Mouse (Mus musculus) kidney, postnatal 0 days (tissue): ENCODE results near the gene Creb5. TPM values are rescaled to one million over a fixed set of nuclear protein-coding genes. Genes with fewer than 3 reads are reported as not detected.
A peak's percentile ranks its signal among the peaks of the same experiment; 100 is the strongest.

Experiments
- ATAC-seq: fragments of 200-750 bp; cut with Nextera tagmentation; replicated peaks from 2 replicates; pipeline ENCODE4 v1.8.0; 2017; ENCODE audit warnings: low read depth, moderate number of reproducible peaks, moderate TSS enrichment, moderate library complexity; ENCODE audit not compliant: low FRiP score
- DNase-seq: peaks from one replicate; pipeline ENCODE4 v3.0.0-alpha.2; 2016; ENCODE audit warnings: low spot score
- H3K27ac ChIP-seq: fragments of 300-500 bp; sonication (generic); 2 replicates; pipeline ENCODE4 v1.5.1; 2014; ENCODE audit warnings: mild to moderate bottlenecking
- H3K27me3 ChIP-seq: fragments of 300-500 bp; sonication (generic); 2 replicates; pipeline ENCODE4 v1.6.1; 2014; ENCODE audit warnings: low read length, mixed read lengths; ENCODE audit not compliant: insufficient read depth
- H3K36me3 ChIP-seq: fragments of 300-500 bp; sonication (generic); 2 replicates; pipeline ENCODE4 v1.6.1; 2014; ENCODE audit warnings: low read length, mixed read lengths; ENCODE audit not compliant: insufficient read depth
- H3K4me1 ChIP-seq: fragments of 300-500 bp; sonication (generic); replicated peaks from 2 replicates; pipeline ENCODE4 v1.6.1; 2014; ENCODE audit warnings: antibody characterized with exemption, low read length, mixed read lengths; ENCODE audit not compliant: insufficient read depth
- H3K4me2 ChIP-seq: fragments of 300-500 bp; sonication (generic); 2 replicates; pipeline ENCODE4 v1.6.1; 2014; ENCODE audit warnings: mild to moderate bottlenecking, low read length, moderate library complexity, mixed read lengths
- H3K4me3 ChIP-seq: fragments of 300-500 bp; sonication (generic); replicated peaks from 2 replicates; pipeline ENCODE4 v1.5.1; 2014; ENCODE audit warnings: low read depth, low read length
- H3K9ac ChIP-seq: fragments of 300-500 bp; sonication (generic); 2 replicates; pipeline ENCODE4 v1.6.1; 2014; ENCODE audit warnings: low read depth, low read length
- H3K9me3 ChIP-seq: fragments of 300-500 bp; sonication (generic); replicated peaks from 2 replicates; pipeline ENCODE4 v1.6.1; 2016; ENCODE audit warnings: low read length, inconsistent platforms, mixed read lengths
- CTCF ChIP-seq: IDR thresholded peaks from 2 replicates; pipeline ENCODE4 v1.5.1; 2016; ENCODE audit warnings: antibody characterized with exemption, low read depth, mild to moderate bottlenecking, moderate library complexity
- WGBS: fragments of 180-500 bp; shearing (Covaris S2); extraction: QIAGEN DNeasy Blood & Tissue Kit; methylation state at CpG from one replicate; pipeline ENCODE4 v1.1.7; 2014; 5-methylcytosine and 5-hydroxymethylcytosine counted together
- polyA plus RNA-seq: library from polyadenylated mRNA; unstranded; fragments of >200 nt; fragmentation: Nextera tagmentation; extraction: Ambion mirVana; gene quantifications from 2 replicates; pipeline ENCODE4 v1.2.1, GENCODE M21; 2015

Creb5 gene
- polyA plus RNA-seq, 1 experiment from 2014 or later, result 1.6 TPM

DNA sequence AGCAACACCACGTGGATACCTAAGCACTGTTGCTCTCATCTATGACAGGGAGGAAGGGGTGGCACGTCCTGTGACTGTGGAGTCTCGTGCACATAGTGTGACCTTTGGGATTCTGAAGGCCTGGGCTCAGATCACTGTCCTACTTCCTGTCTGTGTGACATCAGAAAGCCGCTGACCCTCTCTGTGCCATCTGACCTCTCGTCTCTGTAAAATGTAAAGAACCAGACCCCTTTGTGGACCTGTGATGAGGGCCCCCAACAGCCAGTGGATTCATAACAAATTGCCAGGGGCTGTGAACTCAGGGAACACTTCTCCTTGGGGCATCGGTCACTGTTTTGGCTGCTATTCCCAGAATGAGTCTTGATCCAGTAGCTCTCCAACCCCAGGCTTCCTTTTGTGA lies 289.8 kb downstream of the Creb5 start:
- TF ChIP-seq CTCF, result no peak
- WGBS, result 90% methylated on average over 6 of the region's 6 CpGs
- Histone ChIP-seq H3K27ac (no peak overlapping the region), H3K9me3 (no peaks in the 10 kb centered on the region), H3K9ac (no peak overlapping the region), H3K4me1 (0 out of 2 replicates have a peak, but pooled peaks cover 3% of the 10 kb centered on the region), H3K4me3 (no peak overlapping the region), H3K27me3 (peaks cover 6% of the 10 kb centered on the region; the same call in 1 of the 2 replicates), H3K36me3 (no peaks in the 10 kb centered on the region), H3K4me2 (no peak overlapping the region)
- ATAC-seq, result no peak
- no peak for DNase-seq

DNA sequence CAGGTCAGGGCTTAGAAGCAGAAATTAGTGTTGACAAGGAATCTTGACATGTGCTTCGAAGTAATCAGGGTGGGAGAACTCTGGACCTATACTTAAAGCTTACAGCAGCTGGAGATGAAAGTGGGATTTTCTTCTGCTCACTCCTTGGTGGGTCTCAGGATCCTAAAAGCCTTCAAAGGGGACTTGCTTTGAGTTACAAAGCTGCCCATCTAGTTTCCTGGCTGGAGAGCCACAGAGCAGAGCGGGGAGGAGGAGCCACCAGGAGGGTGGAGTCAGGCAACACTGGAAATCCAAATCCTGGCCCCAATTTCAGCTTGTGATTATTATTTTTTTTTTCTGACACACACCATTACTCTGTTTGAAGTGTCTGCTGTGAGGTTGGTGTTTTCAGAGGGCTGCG lies 290.7 kb downstream of the Creb5 start:
- Histone ChIP-seq H3K27me3 (peaks cover 6% of the 10 kb centered on the region), H3K4me3 (no peak overlapping the region), H3K4me1 (0 out of 2 replicates have a peak, but pooled peaks cover 2% of the 10 kb centered on the region), H3K27ac (no peak overlapping the region), H3K4me2 (no peak overlapping the region), H3K36me3 (no peaks in the 10 kb centered on the region), H3K9me3 (no peaks in the 10 kb centered on the region), H3K9ac (no peak overlapping the region)
- TF ChIP-seq CTCF, result no peak
- WGBS, result 46% methylated on average over 3 of the region's 3 CpGs
- ATAC-seq (no peak), DNase-seq (peak; percentile 41)

DNA sequence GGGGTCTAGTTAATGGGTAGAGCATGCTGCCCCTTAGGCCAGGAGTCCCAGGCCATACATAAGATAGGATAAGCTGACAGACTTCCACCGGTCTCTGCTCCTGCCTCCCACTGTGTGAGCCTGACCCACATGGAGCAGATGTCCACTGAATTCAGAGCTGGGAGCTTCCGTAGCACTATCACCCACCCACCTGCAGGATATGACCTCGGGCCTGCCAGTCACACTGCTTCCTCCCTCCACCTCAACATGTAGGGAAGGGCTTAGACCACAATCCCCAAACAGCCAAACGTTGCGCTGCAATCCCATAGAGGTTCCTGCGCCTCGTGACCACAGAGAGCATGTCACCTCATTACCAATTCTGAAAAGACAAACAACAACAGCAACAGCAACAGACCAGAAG lies 293.3 kb downstream of the Creb5 start:
- Histone ChIP-seq H3K27ac (no peak overlapping the region), H3K4me2 (no peak overlapping the region), H3K36me3 (no peaks in the 10 kb centered on the region), H3K4me3 (no peak overlapping the region), H3K27me3 (no peaks in the 10 kb centered on the region; the same call in 1 of the 2 replicates), H3K9ac (no peak overlapping the region), H3K9me3 (no peaks in the 10 kb centered on the region), H3K4me1 (no peaks in the 10 kb centered on the region)
- TF ChIP-seq CTCF, result no peak
- no peak for DNase-seq
- 89% methylated on average over 7 of the region's 7 CpGs for WGBS
- no peak for ATAC-seq

DNA sequence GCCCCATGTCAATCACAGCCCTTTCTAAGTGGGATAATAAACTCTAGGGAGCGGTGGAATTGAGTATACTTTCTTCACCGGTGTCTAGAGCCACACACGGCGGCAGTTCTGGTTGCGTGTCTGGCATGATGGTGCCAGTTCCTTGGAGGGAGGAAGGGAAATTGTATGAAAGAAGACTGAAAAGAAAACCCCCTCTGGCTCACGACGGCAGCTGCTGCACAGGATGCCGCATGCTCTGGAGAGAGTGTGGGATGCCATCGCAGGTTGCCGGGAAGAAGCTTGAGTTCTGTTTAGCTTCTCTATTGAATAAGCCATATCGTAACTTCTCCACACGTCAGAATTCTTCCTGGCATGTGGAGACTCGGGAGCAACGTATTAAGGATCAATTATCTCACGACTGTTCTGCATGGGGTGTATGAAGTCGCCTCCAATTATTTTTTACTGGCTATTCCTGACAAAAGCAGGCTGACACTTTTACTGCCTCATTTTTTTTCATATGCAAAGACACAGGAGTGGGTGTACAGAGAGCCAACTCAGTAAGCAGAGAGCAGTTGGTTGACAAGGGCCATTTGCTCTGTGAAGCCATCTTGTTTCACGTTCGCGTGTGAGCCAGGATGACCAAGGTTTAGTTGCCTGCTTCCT lies 296.3 kb downstream of the Creb5 start:
- Histone ChIP-seq H3K27me3 (no peaks in the 10 kb centered on the region; the same call in 1 of the 2 replicates), H3K4me2 (no peak overlapping the region), H3K4me3 (no peak overlapping the region), H3K36me3 (no peaks in the 10 kb centered on the region), H3K4me1 (no peaks in the 10 kb centered on the region), H3K9me3 (no peaks in the 10 kb centered on the region), H3K27ac (no peak overlapping the region), H3K9ac (no peak overlapping the region)
- 57% methylated on average over 19 of the region's 19 CpGs for WGBS
- DNase-seq (no peak), ATAC-seq (no peak)
- TF ChIP-seq CTCF, result no peak

DNA sequence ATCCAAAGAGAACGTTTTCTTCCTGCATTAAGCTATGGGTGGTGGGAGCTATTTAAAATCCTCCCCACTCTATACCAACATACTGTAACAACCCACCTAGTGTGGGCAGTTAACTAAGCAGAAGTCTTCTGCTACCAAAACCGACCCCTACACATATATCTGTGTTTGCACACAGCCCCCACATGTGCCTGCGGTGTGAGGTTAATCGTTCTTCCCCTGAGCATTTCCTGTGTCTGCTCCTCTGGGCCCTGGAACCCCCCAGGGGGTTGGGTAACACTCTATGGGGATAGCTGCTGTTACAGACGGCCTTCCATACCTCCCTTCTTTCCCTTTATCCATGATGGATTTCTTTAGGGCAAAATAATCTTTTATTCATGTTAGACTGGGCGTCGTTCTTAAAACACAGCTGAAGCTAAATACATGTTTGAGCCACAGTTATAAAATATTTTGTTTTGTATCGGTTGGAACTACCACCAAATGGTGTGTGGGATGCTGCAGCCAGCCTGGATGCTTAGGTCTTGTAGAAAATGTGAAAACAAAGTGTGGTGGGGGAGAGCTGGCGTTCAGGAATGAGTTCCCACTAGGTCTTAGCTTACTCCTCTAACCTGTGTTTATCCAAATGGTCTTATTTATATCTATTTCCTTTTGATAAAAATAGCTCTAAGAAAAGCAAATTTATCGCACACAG lies 297.8 kb downstream of the Creb5 start:
- Histone ChIP-seq H3K36me3 (no peaks in the 10 kb centered on the region), H3K4me3 (no peak overlapping the region), H3K27me3 (peaks cover 4% of the 10 kb centered on the region; the same call in 1 of the 2 replicates), H3K9ac (no peak overlapping the region), H3K4me2 (no peak overlapping the region), H3K4me1 (0 out of 2 replicates have a peak, but pooled peaks cover 3% of the 10 kb centered on the region), H3K9me3 (no peaks in the 10 kb centered on the region), H3K27ac (no peak overlapping the region)
- DNase-seq, result no peak
- no peak for ATAC-seq
- no peak for TF ChIP-seq CTCF
- 31% methylated on average over 10 of the region's 10 CpGs for WGBS

DNA sequence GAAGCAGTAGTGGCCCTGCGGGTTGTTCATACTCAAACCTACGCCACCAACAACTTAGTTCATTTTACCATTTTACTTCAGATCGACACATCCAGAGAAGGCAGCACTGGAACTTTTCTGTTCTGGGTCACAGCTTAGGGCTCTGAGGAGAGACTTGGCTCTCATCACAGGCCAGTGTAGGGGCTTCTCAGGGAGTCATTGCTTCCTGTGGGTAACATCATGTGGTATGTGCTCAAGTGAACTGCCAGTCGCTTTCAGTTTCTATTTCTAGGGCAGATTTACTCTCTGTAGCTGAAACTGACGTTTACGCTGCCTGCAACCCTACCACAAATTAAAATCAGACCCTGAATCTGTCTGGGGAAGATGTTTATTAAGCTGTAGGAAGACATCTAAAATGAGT lies 302.7 kb downstream of the Creb5 start:
- no peak for DNase-seq

More for the DNA sequence above, 302.7 kb downstream of the Creb5 start:
- no peak for ATAC-seq
- Histone ChIP-seq H3K27me3 (peaks cover 4% of the 10 kb centered on the region; the same call in 1 of the 2 replicates), H3K4me1 (0 out of 2 replicates have a peak, but pooled peaks cover 5% of the 10 kb centered on the region), H3K27ac (no peak overlapping the region), H3K9me3 (no peaks in the 10 kb centered on the region), H3K4me3 (no peak overlapping the region), H3K36me3 (no peaks in the 10 kb centered on the region), H3K4me2 (no peak overlapping the region), H3K9ac (no peak overlapping the region)
- TF ChIP-seq CTCF, result no peak
- 69% methylated on average over 6 of the region's 6 CpGs for WGBS
